Mouse (Mus musculus) small intestine, adult 2 months (tissue): ENCODE measurements around the gene Phactr2.

Source experiments
- CTCF ChIP-seq: fragments of 200-500 bp; IDR thresholded peaks from 2 replicates; pipeline ENCODE4 v1.5.1; 2012; ENCODE audit warnings: low read depth, mild to moderate bottlenecking, control low read depth, inconsistent platforms, low read length, moderate library complexity, mixed read lengths; ENCODE audit not compliant: insufficient replicate concordance, insufficient read length; ENCODE audit errors: extremely low read depth
- POLR2A ChIP-seq: fragments of 200-500 bp; IDR thresholded peaks from 2 replicates; pipeline ENCODE4 v1.6.1; 2012; ENCODE audit warnings: low read depth, mild to moderate bottlenecking, control low read depth, inconsistent platforms, low read length, moderate library complexity

DNA sequence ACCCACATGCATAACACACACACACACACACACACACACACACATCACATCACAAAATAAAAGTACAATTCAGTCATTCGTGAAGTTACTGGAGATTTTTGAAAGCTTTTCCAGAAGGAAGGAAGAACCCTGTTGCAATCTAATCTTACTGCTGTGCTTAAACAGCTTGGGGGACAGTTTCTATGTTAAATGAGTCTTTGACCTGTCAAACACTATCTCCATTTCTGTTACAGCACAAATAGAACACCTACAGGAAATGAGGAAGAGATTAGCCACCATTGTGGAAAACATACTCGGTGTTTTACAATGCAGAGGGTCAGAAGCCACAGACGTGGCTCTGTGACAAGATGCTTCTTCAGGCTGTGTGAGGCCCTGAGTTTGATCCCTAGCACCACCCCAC, 164.1 kb downstream of the Phactr2 start:
- no peak for TF ChIP-seq CTCF
- TF ChIP-seq POLR2A = no peak
